Mouse (Mus musculus): ENCODE data around the gene Lgr4.

Gene Lgr4

GRCm38 (mm10) chr2:110017087-110017486 lies 99.6 kb downstream of the Lgr4 start:
- no peak for DNase-seq (ENCODE audit: low spot score in 2 of 2)

DNA sequence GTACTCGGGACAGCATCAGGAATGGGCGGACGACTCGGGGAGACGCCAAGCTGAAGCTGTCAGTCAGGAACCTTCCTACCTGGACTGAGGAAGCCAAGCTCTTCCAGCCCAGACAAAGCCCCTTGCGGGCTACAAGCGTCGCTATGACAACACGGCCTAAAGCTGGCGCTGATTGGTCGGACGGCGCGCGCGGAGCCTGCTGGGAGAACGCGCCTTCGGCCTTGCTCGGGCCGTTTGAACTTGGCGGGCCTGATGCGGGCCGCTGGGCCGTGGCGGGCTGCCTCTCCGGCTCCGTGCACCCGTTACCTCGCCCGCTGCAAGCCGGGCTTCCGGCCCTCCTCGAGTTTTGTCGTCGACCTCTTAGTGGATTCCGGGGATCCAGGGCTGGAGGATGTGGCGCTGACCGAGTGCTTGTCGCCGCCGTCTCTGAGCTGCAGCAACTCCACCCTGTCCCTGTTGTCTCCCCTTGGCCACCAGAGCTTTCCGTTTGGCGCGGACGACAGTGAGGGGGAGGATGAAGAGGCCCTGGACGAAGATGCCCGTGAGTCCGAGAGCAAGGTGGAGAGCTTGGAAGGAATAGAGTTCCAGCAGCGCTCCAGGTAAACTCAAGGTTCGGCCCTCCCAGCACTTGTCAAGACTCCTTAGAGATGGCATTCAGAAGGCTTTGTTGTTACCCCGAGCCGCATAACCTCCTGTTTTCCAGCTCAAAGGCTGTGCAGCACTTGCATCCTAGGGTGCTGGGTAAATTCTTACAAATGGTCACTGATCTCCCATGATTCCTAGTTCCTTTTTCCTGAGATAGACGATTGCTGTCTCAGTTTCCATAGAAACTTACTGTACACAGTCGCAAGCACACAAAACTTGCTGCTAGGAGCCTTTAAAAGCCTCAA lies 100.4 kb downstream of the Lgr4 start, which contains the start of gene Ccdc34:
Ccdc34 (plus strand) TSS at position 202 of the 890 bp plus-strand sequence.
- DNase-seq (ENCODE audit: low spot score in 2 of 2), result peak; percentile 82 to 92

DNA sequence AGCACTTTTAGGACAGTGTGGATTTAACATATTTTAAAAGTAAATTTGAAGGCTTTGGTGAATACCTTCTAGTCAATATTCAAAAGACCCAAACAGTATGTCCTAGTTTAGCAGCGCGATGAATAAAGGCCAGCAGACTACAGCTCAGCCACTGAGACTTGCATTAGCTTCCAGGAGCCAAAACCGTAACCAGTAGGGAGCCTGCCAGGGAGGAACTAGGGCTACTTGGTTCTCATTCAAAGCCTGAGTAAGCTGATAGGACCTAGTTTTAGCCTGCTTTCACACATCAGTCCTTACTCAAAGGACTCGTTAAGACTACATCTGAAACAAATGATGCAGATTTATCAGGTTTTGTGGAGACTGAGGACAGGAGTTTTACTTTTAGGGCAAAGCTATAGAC lies 102.2 kb downstream of the Lgr4 start:
- DNase-seq (ENCODE audit: low spot score in 2 of 2), result no peak

DNA sequence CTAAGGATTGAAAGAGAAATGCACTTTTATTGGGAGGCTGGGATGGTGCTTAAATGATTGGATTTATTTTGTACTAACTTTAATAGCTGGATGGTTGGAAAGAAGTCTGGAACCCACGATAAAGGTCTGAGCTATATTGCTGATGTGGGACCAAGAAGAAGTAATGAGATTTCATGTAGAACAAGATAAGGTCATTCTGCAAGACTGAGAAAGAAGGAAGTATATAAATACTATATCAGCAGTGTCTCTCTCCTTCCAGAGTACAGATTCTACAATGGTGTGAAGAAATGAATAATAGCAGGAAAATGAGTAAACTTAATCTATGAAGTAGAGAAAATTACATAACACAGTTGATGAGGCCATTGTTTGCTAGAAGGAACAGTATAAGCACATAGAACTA lies 103.0 kb downstream of the Lgr4 start:
- no peak for DNase-seq (ENCODE audit: low spot score in 2 of 2)

DNA sequence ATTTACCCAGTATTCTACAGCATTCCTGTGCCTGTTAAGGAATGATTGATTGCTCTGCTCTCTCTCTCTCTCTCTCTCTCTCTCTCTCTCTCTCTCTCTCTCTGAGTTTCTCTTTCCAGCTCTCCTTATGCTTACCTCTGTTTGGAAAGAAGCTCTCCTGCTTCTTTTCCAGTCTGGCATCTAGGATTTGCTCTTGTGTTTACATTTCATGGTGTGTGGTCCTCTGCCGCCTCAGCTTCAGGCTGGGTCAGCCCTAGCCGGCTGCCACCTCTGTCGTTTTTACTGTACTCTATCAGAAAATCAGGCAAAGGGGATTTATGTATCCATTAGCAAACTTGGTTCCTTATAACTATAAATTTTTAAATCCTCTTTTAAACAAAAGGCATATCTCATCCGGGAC lies 118.8 kb downstream of the Lgr4 start:
- DNase-seq (ENCODE audit: low spot score in 2 of 2), result no peak

DNA sequence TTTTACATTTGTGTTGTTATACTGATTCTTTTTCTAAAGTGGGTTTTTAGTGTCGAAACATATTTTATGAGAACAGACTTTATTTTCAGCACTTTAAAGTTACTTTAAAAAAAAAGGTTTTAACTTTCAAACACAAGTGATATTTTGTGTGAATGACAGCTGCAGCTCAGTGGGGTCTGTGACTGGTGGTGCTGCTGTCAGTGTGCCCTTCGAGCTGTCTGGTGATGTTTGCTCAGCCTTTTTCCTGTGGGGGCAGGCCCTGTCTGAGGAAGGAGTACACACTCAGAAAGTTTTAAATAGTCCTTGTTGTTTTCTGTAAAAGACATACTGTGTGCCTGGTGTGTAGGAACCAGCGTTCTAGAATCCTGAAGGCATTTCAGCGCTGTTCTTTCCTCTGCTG lies 119.2 kb downstream of the Lgr4 start:
- no peak for DNase-seq (ENCODE audit: low spot score in 2 of 2)

- no peak for DNase-seq (ENCODE audit: low spot score in 2 of 2)
These were observed 119.8 kb downstream of the Lgr4 start for GRCm38 (mm10) chr2:110037221-110037620.

- no peak for DNase-seq (ENCODE audit: low spot score in 2 of 2)
These were observed 120.9 kb downstream of the Lgr4 start for GRCm38 (mm10) chr2:110038341-110038740.

- no peak for DNase-seq (ENCODE audit: low spot score in 2 of 2)
These were observed 125.7 kb downstream of the Lgr4 start for GRCm38 (mm10) chr2:110042861-110043760.

DNA sequence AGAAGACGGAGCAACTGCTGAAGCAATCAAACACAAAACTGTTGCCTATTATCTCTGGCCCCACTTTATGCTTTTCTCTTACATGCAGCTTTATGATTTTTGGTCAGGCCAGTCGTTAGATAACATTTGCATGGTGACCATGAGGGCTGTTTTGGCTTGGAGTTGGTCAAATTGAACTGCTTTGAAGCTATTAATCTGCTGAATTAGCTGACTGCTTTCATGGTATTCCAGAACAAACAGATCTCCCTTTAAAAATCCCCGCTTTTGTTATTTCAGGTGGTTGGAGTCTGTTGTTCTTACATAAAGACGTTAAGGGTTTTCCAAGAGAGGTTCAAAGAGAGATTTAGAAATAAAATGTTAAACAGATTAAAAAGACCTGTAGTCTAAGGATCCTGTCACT lies 141.0 kb downstream of the Lgr4 start:
- DNase-seq (ENCODE audit: low spot score in 2 of 2), result no peak

GRCm38 (mm10) chr2:110063131-110063530 lies 145.7 kb downstream of the Lgr4 start:
- no peak for DNase-seq (ENCODE audit: low spot score in 2 of 2)

Measured in cerebellum, postnatal 4 days (tissue).